Comparison of ENCODE assay signal across 26 mouse cellular contexts in genomic region chr1:187322505-187323208, GRCm38 (mm10).
DNase-seq lines count a peak whose midpoint lies in the region; ATAC-seq lines count a peak whose summit lies in the region.
"Had no signal": no experiment of that assay in that cellular context is flagged by ENCODE, and none has a peak within 500 bp of the region (broad histone marks: within the 10 kb centered on the region; RNA-seq: fewer than 3 reads in every experiment).

No protein-coding gene starts in this region.

- peak; percentile 53; the same call in 1 of the 2 replicates for ATAC-seq in liver, embryonic 12.5 days
- ATAC-seq in liver, embryonic 11.5 days (replicated peaks; ENCODE audit: low FRiP score) = no peak
- peak; percentile 94 for ATAC-seq in intestine, embryonic 16.5 days
- ATAC-seq: midbrain, embryonic 13.5 days had no signal

- no peaks in the 10 kb centered on the region; the same call in 1 of the 2 replicates for H3K36me3 ChIP-seq in liver, embryonic 12.5 days
- no peaks in the 10 kb centered on the region for H3K36me3 ChIP-seq in liver, embryonic 11.5 days (ENCODE audit: control insufficient read depth, insufficient read depth, low read length)
- H3K36me3 ChIP-seq in intestine, embryonic 16.5 days (ENCODE audit: control insufficient read depth, insufficient read depth, low read length) = no peaks in the 10 kb centered on the region
- H3K36me3 ChIP-seq: forebrain, embryonic 12.5 days had no signal

- no peaks in the 10 kb centered on the region for H3K27me3 ChIP-seq in liver, embryonic 12.5 days (replicated peaks)
- H3K27me3 ChIP-seq in liver, embryonic 11.5 days (replicated peaks; ENCODE audit: control insufficient read depth, insufficient read depth, low read length) = no peaks in the 10 kb centered on the region
- no peaks in the 10 kb centered on the region for H3K27me3 ChIP-seq in intestine, embryonic 16.5 days (replicated peaks; ENCODE audit: control insufficient read depth, insufficient read depth, low read length)
- H3K27me3 ChIP-seq: embryonic facial prominence, embryonic 13.5 days; forebrain, embryonic 12.5 days; limb, embryonic 12.5 days; midbrain, embryonic 13.5 days had no signal

- WGBS in liver, embryonic 12.5 days (ENCODE audit: insufficient replicate concordance) = 65% methylated on average over 8 of the region's 8 CpGs
- WGBS in liver, embryonic 11.5 days = 73% methylated on average over 8 of the region's 8 CpGs
- WGBS in intestine, embryonic 16.5 days = 62% methylated on average over 8 of the region's 8 CpGs

- H3K4me3 ChIP-seq in liver, embryonic 12.5 days = no peak overlapping the region
- no peak overlapping the region for H3K4me3 ChIP-seq in liver, embryonic 11.5 days (ENCODE audit: low read depth, low read length)
- H3K4me3 ChIP-seq in intestine, embryonic 16.5 days (ENCODE audit: low read length) = no peak overlapping the region
- H3K4me3 ChIP-seq: embryonic facial prominence, embryonic 13.5 days; erythroblast, embryonic 14.5 days; forebrain, embryonic 12.5 days; heart, adult 2 months; limb, embryonic 12.5 days; midbrain, embryonic 13.5 days had no signal

- no peak overlapping the region for H3K27ac ChIP-seq in liver, embryonic 12.5 days
- H3K27ac ChIP-seq in liver, embryonic 11.5 days (ENCODE audit: low read depth, low read length) = no peak overlapping the region
- H3K27ac ChIP-seq in intestine, embryonic 16.5 days (ENCODE audit: low read length) = peak overlapping the region; percentile 70
- H3K27ac ChIP-seq: embryonic facial prominence, embryonic 13.5 days; forebrain, embryonic 12.5 days; heart, adult 2 months; hindbrain, embryonic 14.5 days; limb, embryonic 12.5 days; midbrain, embryonic 13.5 days had no signal

- peaks cover 23% of the 10 kb centered on the region; the same call in 1 of the 2 replicates for H3K4me1 ChIP-seq in liver, embryonic 12.5 days
- H3K4me1 ChIP-seq in liver, embryonic 11.5 days (replicated peaks; ENCODE audit: control insufficient read depth, insufficient read depth, low read length) = no peaks in the 10 kb centered on the region
- peaks cover 7% of the 10 kb centered on the region; the same call in 1 of the 2 replicates for H3K4me1 ChIP-seq in intestine, embryonic 16.5 days (ENCODE audit: control insufficient read depth, insufficient read depth, low read length)
- H3K4me1 ChIP-seq: embryonic facial prominence, embryonic 13.5 days; forebrain, embryonic 12.5 days; limb, embryonic 12.5 days; midbrain, embryonic 13.5 days had no signal

- H3K9me3 ChIP-seq in liver, embryonic 12.5 days (replicated peaks) = no peaks in the 10 kb centered on the region
- no peaks in the 10 kb centered on the region for H3K9me3 ChIP-seq in liver, embryonic 11.5 days (ENCODE audit: control insufficient read depth, low read length)
- no peaks in the 10 kb centered on the region for H3K9me3 ChIP-seq in intestine, embryonic 16.5 days (ENCODE audit: control insufficient read depth, low read length)
- H3K9me3 ChIP-seq: embryonic facial prominence, embryonic 13.5 days; forebrain, embryonic 12.5 days; limb, embryonic 12.5 days; midbrain, embryonic 13.5 days had no signal

- no peak for DNase-seq in liver, embryonic 11.5 days (ENCODE audit: low spot score)
- DNase-seq in ZHBTc4 (ENCODE audit: low read depth, low spot score) = peak; percentile 16
- peak; percentile 10 for DNase-seq in yolk sac, embryonic 10.5 days (ENCODE audit: low spot score)
- no peak for DNase-seq in thymus, postnatal 25 days
- DNase-seq in ovary, postnatal 14 days (ENCODE audit: low spot score) = no peak
- no peak for DNase-seq in kidney, postnatal 25 days
- DNase-seq: adrenal gland, postnatal 14 days; cerebellum, adult 8-10 months; cerebellum, postnatal 36 days; embryo, embryonic 11 days; gastrocnemius, postnatal 25 days; heart, adult 2 months; kidney, adult 18-20 months; lung, adult 2 months; lung, postnatal 14 days; retina, postnatal 1 day; thymus, adult 18-20 months; thymus, postnatal 4 days had no signal

- no peak overlapping the region for H3K9ac ChIP-seq in liver, embryonic 12.5 days
- no peak overlapping the region for H3K9ac ChIP-seq in liver, embryonic 11.5 days (ENCODE audit: low read depth, low read length)
- H3K9ac ChIP-seq in intestine, embryonic 16.5 days (ENCODE audit: low read depth, low read length) = no peak overlapping the region
- H3K9ac ChIP-seq: embryonic facial prominence, embryonic 13.5 days; forebrain, embryonic 12.5 days; hindbrain, embryonic 14.5 days; limb, embryonic 12.5 days; midbrain, embryonic 13.5 days had no signal

- H3K4me2 ChIP-seq in liver, embryonic 12.5 days = no peak overlapping the region
- H3K4me2 ChIP-seq in liver, embryonic 11.5 days = no peak overlapping the region
- H3K4me2 ChIP-seq in intestine, embryonic 16.5 days (ENCODE audit: low read depth, low read length) = no peak overlapping the region
- H3K4me2 ChIP-seq: embryonic facial prominence, embryonic 13.5 days; forebrain, embryonic 12.5 days; hindbrain, embryonic 14.5 days; limb, embryonic 12.5 days; midbrain, embryonic 13.5 days had no signal

Comparison
In these comparisons a context has a peak if more than half of its experiments do, and no peak if none do; other contexts are left out.
1. DNase-seq: peak in ZHBTc4 (single experiment) and yolk sac, embryonic 10.5 days (single experiment); none in liver, embryonic 11.5 days (single experiment), thymus, postnatal 25 days (single experiment), ovary, postnatal 14 days (single experiment) and kidney, postnatal 25 days (0 of 2).